28 mouse cellular contexts compared by ENCODE assay signal in the genomic region with DNA sequence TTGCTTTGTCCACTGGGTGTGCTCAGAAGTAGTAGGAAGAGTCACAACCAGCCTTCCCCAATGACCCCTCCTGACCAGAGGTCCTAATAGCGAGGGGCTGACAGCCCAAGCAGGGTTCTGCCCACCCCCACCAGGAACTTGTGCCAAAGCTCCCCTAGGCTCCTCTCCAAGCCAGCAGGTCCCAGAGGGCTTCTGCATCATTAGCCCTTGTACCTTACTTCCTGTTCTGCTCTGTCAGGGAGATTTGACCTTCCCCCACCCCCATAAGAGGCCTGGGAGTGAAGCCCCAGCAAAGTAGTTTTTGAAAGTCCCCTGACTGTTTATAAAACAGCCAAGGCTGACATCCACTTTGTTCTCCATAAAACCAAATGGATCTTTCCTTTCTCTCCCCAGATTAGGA.
DNase-seq lines count a peak whose midpoint lies in the region; ATAC-seq and TF ChIP-seq lines count a peak whose summit lies in the region.
"Had no signal": no experiment of that assay in that cellular context is flagged by ENCODE, and none has a peak within 500 bp of the region (broad histone marks: within the 10 kb centered on the region; RNA-seq: fewer than 3 reads in every experiment).

No protein-coding gene starts in this region.

- 44% methylated on average over 1 of the region's 1 CpGs for WGBS in kidney, embryonic 14.5 days
- 68% methylated on average over 1 of the region's 1 CpGs for WGBS in kidney, adult 2 months
- 92% methylated on average over 1 of the region's 1 CpGs for WGBS in midbrain, embryonic 14.5 days

- H3K36me3 ChIP-seq in kidney, embryonic 14.5 days (ENCODE audit: control insufficient read depth, insufficient read depth, low read length): no peaks in the 10 kb centered on the region
- no peaks in the 10 kb centered on the region for H3K36me3 ChIP-seq in kidney, adult 2 months (ENCODE audit: control insufficient read depth, insufficient read depth, low read length)
- no peaks in the 10 kb centered on the region for H3K36me3 ChIP-seq in midbrain, embryonic 14.5 days (ENCODE audit: control insufficient read depth, insufficient read depth, low read length)
- H3K36me3 ChIP-seq: hindbrain, embryonic 12.5 days; limb, embryonic 13.5 days; lung, embryonic 15.5 days; midbrain, embryonic 12.5 days; neural tube, embryonic 12.5 days had no signal

- TF ChIP-seq POLR2A in kidney, adult 2 months (IDR thresholded peaks at IDR 0.05; ENCODE audit: low read depth, low read length): no peak

- H3K27me3 ChIP-seq in kidney, embryonic 14.5 days (ENCODE audit: control insufficient read depth, insufficient read depth, low read length): no peaks in the 10 kb centered on the region
- H3K27me3 ChIP-seq in kidney, adult 2 months (replicated peaks; ENCODE audit: control insufficient read depth, insufficient read depth, low read length): no peaks in the 10 kb centered on the region
- H3K27me3 ChIP-seq in midbrain, embryonic 14.5 days (ENCODE audit: control insufficient read depth, insufficient read depth, low read length): no peaks in the 10 kb centered on the region
- H3K27me3 ChIP-seq: hindbrain, embryonic 12.5 days; lung, embryonic 15.5 days; midbrain, embryonic 12.5 days had no signal

- DNase-seq in kidney, adult 2 months: no peak
- DNase-seq in layer of hippocampus, adult 2 months (ENCODE audit: low spot score in 2 of 2): no peak
- no peak for DNase-seq in layer of hippocampus, adult 8-10 months (ENCODE audit: low spot score in 2 of 2)
- peak; percentile 71 for DNase-seq in A20 (ENCODE audit: low read depth, low spot score)
- DNase-seq in midbrain, embryonic 14.5 days: no peak
- no peak for DNase-seq in left cerebral cortex, adult 8-10 months (ENCODE audit: low spot score in 2 of 2)
- DNase-seq in adrenal gland, postnatal 14 days: no peak
- DNase-seq: adrenal gland, adult 2 months; B cell, adult 2 months; cerebellum, adult 2 months; cerebellum, postnatal 14 days; gastrocnemius, postnatal 14 days; heart, postnatal 36 days; right cerebral cortex, adult 18-20 months; thymus, postnatal 14 days had no signal

- no peak overlapping the region for H3K4me2 ChIP-seq in kidney, embryonic 14.5 days (replicated peaks; ENCODE audit: low read depth, low read length)
- H3K4me2 ChIP-seq in midbrain, embryonic 14.5 days (ENCODE audit: low read length): no peak overlapping the region
- H3K4me2 ChIP-seq: heart, embryonic 11.5 days; hindbrain, embryonic 12.5 days; limb, embryonic 13.5 days; liver, embryonic 11.5 days; lung, embryonic 15.5 days; midbrain, embryonic 12.5 days; neural tube, embryonic 12.5 days had no signal

- H3K4me1 ChIP-seq in kidney, embryonic 14.5 days (ENCODE audit: control insufficient read depth, insufficient read depth, low read length): peaks cover 21% of the 10 kb centered on the region
- no peaks in the 10 kb centered on the region for H3K4me1 ChIP-seq in kidney, adult 2 months (ENCODE audit: control insufficient read depth, insufficient read depth, low read length)
- H3K4me1 ChIP-seq in midbrain, embryonic 14.5 days (ENCODE audit: control insufficient read depth, insufficient read depth, low read length): peaks cover 37% of the 10 kb centered on the region
- H3K4me1 ChIP-seq: lung, embryonic 15.5 days had no signal

- no peak for TF ChIP-seq CTCF in kidney, adult 2 months (conservative IDR thresholded peaks at IDR 0.05; ENCODE audit: insufficient read depth, insufficient read length, low read depth, low read length)
- TF ChIP-seq CTCF in layer of hippocampus, adult 2 months (conservative IDR thresholded peaks at IDR 0.05): no peak

- H3K9me3 ChIP-seq in kidney, embryonic 14.5 days (ENCODE audit: control insufficient read depth, low read length): no peaks in the 10 kb centered on the region
- H3K9me3 ChIP-seq in midbrain, embryonic 14.5 days (ENCODE audit: control insufficient read depth, low read length): no peaks in the 10 kb centered on the region
- H3K9me3 ChIP-seq: hindbrain, embryonic 12.5 days; lung, embryonic 15.5 days; midbrain, embryonic 12.5 days; neural tube, embryonic 12.5 days had no signal

- H3K9ac ChIP-seq in kidney, embryonic 14.5 days (ENCODE audit: low read depth, low read length): no peak overlapping the region
- H3K9ac ChIP-seq in midbrain, embryonic 14.5 days (replicated peaks; ENCODE audit: low read length): no peak overlapping the region
- H3K9ac ChIP-seq: hindbrain, embryonic 12.5 days; limb, embryonic 13.5 days; lung, embryonic 15.5 days; midbrain, embryonic 12.5 days; neural tube, embryonic 12.5 days had no signal

- no peak for ATAC-seq in kidney, embryonic 14.5 days (ENCODE audit: low FRiP score, low TSS enrichment)
- ATAC-seq in midbrain, embryonic 14.5 days (ENCODE audit: low FRiP score, low TSS enrichment): no peak
- ATAC-seq: activated CD4-positive, CD25-positive, alpha-beta regulatory T cell, adult 4 months; forebrain, embryonic 14.5 days; intestine, postnatal 0 days had no signal

- H3K27ac ChIP-seq in kidney, embryonic 14.5 days (ENCODE audit: low read depth, low read length): peak overlapping the region; percentile 30; the same call in 1 of the 2 replicates
- no peak overlapping the region for H3K27ac ChIP-seq in kidney, adult 2 months (ENCODE audit: insufficient read depth, low read depth, low read length)
- H3K27ac ChIP-seq in layer of hippocampus, adult 2 months: peak overlapping the region; percentile 80; the same call in 1 of the 2 replicates
- 0 out of 2 replicates have a peak overlapping the region, but pooled peaks have one; percentile 9 for H3K27ac ChIP-seq in midbrain, embryonic 14.5 days (replicated peaks; ENCODE audit: low read depth, low read length)
- H3K27ac ChIP-seq: left cerebral cortex, adult 2 months; limb, embryonic 13.5 days; lung, embryonic 15.5 days; midbrain, embryonic 12.5 days; neural tube, embryonic 12.5 days had no signal

- no peak overlapping the region for H3K4me3 ChIP-seq in kidney, embryonic 14.5 days (ENCODE audit: low read length)
- no peak overlapping the region for H3K4me3 ChIP-seq in kidney, adult 2 months (ENCODE audit: insufficient read depth, low read depth, low read length)
- no peak overlapping the region for H3K4me3 ChIP-seq in layer of hippocampus, adult 2 months
- H3K4me3 ChIP-seq in midbrain, embryonic 14.5 days (replicated peaks; ENCODE audit: low read depth, low read length): no peak overlapping the region
- H3K4me3 ChIP-seq: hindbrain, embryonic 12.5 days; left cerebral cortex, adult 2 months; limb, embryonic 13.5 days; lung, embryonic 15.5 days; midbrain, embryonic 12.5 days; myocyte; neural tube, embryonic 12.5 days had no signal
